Mouse (Mus musculus) heart, postnatal 14 days (tissue): ENCODE results near the gene Triml1. TPM values are rescaled to one million over a fixed set of nuclear protein-coding genes. Genes with fewer than 3 reads are reported as not detected.

Experiments
- DNase-seq, 2 experiments: peaks; one replicate each; pipeline ENCODE4 v3.0.0; 2021 to 2022
- intact Hi-C: fragments of 180-260 bp; cut with DNase I; formaldehyde crosslinking; loops from one replicate; pipeline ENCODE4 v1.15.1; 2025
- long read RNA-seq, 2 experiments: library from polyadenylated mRNA; stranded (forward); transcript quantifications; one replicate each; pipeline ENCODE4 v2.0.0; 2021
- total RNA-seq, 2 experiments: library from RNA; stranded (reverse); gene quantifications; 2 replicates each; pipeline ENCODE4 v1.2.3; 2021

Triml1 gene
- not detected for total RNA-seq
- long read RNA-seq, experiment 1 = 0 reads
- long read RNA-seq, experiment 2 = 0 reads

DNA sequence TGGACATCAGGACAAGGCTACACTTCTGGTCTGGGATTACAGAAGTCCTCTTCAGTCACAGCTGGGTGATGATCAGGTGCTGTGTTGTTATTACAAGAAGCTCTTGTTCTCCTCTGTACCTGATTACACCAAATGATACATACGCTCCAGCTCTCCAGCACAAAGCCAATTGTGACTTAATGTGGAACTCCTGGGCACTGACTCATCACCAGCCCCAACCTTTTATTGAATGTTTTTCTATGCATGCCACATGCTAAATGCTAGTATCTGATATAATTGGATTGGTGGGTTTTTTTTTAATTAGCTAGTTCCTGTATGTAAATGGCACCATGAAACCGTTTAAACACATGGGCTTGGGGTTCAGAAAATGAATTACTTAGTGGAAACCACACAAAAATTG lies at the start of gene Triml1:
Gene Triml1 (minus strand): TSS at position 101 of the 400 bp plus-strand sequence.
- DNase-seq = no peak
- intact Hi-C loops = no loop called here

GRCm38 (mm10) chr8:43182281-43182680 lies 41.0 kb upstream of the Triml1 start:
- intact Hi-C loops = no loop called here
- DNase-seq = no peak

DNA sequence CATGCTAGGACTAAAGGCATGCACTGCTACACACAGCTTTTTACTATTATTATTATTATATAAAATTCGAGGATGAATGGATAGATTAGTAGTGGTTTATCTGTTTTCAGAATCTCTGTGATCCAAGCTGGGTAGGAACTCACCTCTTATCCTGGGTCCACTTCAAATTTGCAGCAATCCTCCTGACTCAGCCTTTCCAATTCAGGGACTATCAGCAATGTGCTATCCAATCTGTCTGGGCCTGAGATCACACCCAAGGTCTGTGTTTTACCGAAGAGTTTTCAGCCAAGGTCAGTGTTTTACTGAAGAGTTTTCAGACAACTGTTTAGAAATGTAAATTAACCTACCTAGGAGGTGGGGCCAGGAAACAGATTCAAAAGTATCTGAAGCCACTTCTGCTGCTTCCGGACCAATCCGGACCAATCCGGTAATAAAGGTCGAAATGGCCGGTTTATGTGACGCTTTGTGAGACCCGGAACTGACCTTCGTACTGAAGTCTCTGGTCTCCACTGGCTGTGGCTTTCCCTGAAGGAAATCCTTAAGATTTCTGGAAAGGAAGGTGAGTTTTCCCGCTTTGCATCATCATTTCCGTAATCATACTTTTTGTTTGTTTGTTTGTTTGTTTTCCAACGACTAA lies 38.9 kb upstream of the Triml1 start, which contains the start of gene Triml2:
Gene Triml2 (plus strand): TSS at position 488 of the 637 bp plus-strand sequence.
- DNase-seq = no peak
- intact Hi-C loops = no loop called here

GRCm38 (mm10) chr8:43179189-43179588 lies 37.9 kb upstream of the Triml1 start:
- peak in 1 of 2 experiments; percentile 6 for DNase-seq
- intact Hi-C loops = no loop called here

- intact Hi-C loops = no loop called here
- DNase-seq = no peak
Measured at GRCm38 (mm10) chr8:43178263-43178662, 37.0 kb upstream of the Triml1 start.

DNA sequence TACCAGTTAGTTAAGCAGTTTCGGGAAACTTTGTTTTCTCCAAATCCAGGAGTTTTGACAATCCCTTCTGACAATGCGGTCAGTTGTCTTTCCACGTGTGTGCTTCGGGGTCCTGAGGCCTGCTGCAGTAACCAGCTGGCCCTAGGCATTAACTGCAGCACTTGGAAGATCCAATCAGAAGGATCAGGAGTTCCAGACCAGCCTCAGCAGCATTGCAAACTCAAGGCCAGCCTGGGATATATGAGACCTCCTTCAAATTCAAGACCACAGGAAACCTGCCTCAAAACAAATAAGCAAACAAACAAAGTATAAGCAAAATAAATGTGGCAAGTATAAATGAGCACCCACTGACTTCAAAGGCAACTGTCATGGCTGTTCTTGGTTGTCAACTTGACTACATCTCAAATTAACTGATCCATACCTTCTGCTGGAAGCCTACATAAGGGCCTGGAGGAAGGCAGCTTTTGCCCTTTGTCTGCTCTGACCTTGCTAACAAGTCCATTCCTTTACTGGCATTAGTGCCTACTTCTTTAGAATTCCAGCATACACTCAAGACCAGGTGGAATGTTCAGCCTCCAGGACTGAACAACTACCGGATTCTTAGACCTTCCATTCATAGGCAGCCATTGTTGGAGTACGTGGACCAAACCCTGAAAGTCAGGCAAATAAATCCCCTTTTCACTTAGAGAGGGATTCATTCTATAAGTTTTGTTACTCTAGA lies 35.6 kb upstream of the Triml1 start:
- intact Hi-C loops = no loop called here

GRCm38 (mm10) chr8:43169249-43169755 lies 28.0 kb upstream of the Triml1 start:
- no peak for DNase-seq
- intact Hi-C loops = no loop called here

More for the DNA sequence above, 35.6 kb upstream of the Triml1 start:
- no peak for DNase-seq

- no peak for DNase-seq
- intact Hi-C loops = no loop called here
Measured at GRCm38 (mm10) chr8:43168083-43168482, 26.8 kb upstream of the Triml1 start.

DNA sequence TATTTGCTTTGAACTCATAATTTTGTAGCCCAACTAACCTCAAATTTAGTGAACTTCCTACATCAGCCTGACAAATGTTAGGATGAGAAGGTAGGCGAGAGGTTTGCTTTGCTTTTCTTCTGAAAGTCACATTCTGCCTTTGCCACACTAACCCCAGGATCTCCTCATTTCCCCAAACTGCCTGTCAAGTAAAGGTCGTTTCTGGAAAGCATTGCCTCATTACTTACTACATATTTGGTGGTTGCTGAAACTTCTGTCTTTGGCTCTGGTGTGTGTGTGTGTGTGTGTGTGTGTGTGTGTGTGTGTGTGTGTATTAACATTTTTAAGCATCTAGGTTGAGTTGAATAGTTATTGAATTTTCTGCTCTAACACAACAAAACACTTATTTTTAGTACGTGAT lies 23.2 kb upstream of the Triml1 start:
- intact Hi-C loops = no loop called here
- no peak for DNase-seq

GRCm38 (mm10) chr8:43163255-43163654 lies 22.0 kb upstream of the Triml1 start:
- intact Hi-C loops = no loop called here
- DNase-seq = no peak

DNA sequence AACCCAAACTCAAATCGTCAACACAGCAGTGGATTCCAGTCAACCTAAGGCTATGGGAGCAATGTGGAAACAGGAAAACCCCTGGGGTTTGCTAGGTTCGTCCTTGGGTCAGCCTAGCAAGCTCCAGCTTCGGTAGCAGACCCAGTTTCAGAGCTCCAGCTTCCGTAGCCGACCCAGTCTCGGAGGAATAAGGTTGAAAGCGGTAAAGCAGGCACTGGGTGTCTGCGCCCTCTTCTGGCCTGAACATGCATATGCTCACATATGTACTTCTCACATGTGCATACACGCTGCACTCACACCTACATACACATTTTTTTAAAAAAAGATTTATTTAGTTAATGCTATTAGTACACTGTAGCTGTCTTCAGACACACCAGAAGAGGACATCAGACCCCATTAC lies 8.0 kb upstream of the Triml1 start:
- intact Hi-C loops = no loop called here
- no peak for DNase-seq

GRCm38 (mm10) chr8:43111205-43111827 lies 30.0 kb downstream of the Triml1 start:
- intact Hi-C loops = no loop called here
- DNase-seq = no peak

Other genes with a start within 250 kb of the Triml1 start
- gene Triml2, start 39.1 kb upstream of the Triml1 start, total RNA-seq = not detected
- gene Zfp42, start 165.5 kb upstream of the Triml1 start, total RNA-seq = not detected